Mouse (Mus musculus) erythroblast, embryonic 14.5 days (primary cell): ENCODE data around the gene C1qtnf3. TPM values are rescaled to one million over a fixed set of nuclear protein-coding genes. Genes with fewer than 3 reads are reported as not detected.

Source experiments
- H3K27me3 ChIP-seq: 2 replicates; pipeline ENCODE4 v1.6.1; 2012; ENCODE audit warnings: inconsistent platforms; ENCODE audit not compliant: control insufficient read depth
- H3K36me3 ChIP-seq: 2 replicates; pipeline ENCODE4 v1.6.1; 2012; ENCODE audit warnings: mild to moderate bottlenecking, inconsistent platforms; ENCODE audit not compliant: control insufficient read depth
- H3K4me1 ChIP-seq: 2 replicates; pipeline ENCODE4 v1.6.1; 2012; ENCODE audit warnings: inconsistent platforms; ENCODE audit not compliant: control insufficient read depth
- H3K4me3 ChIP-seq: replicated peaks from 2 replicates; pipeline ENCODE3; 2012; ENCODE audit warnings: moderate library complexity, mild to moderate bottlenecking, inconsistent platforms
- H3K9me3 ChIP-seq: 2 replicates; pipeline ENCODE4 v1.6.1; 2012; ENCODE audit warnings: low read length, inconsistent platforms, mixed read lengths; ENCODE audit not compliant: control insufficient read depth
- GATA1 ChIP-seq: IDR thresholded peaks from 2 replicates; pipeline ENCODE4 v1.6.1; 2012; ENCODE audit warnings: low read length, inconsistent platforms, mixed read lengths
- TAL1 ChIP-seq: IDR thresholded peaks from 3 replicates; pipeline ENCODE4 v1.6.1; 2012; ENCODE audit warnings: low read length, inconsistent platforms, mixed read lengths
- polyA plus RNA-seq: library from polyadenylated mRNA; stranded (reverse); fragments of >175 nt; gene quantifications from 2 replicates; pipeline ENCODE4 v1.2.3, GENCODE M21; 2012

C1qtnf3 gene
- polyA plus RNA-seq, 1 experiment, result not detected

- TF ChIP-seq TAL1 (no peak), GATA1 (no peak)
- H3K4me1 ChIP-seq, result no peaks in the 10 kb centered on the region
- no peaks in the 10 kb centered on the region for H3K27me3 ChIP-seq
- H3K36me3 ChIP-seq, result no peaks in the 10 kb centered on the region
- no peak overlapping the region for H3K4me3 ChIP-seq
- no peaks in the 10 kb centered on the region for H3K9me3 ChIP-seq
Measured at GRCm38 (mm10) chr15:10927325-10927724, 24.8 kb upstream of the C1qtnf3 start.

GRCm38 (mm10) chr15:10928633-10929270 is 23.4 kb upstream of the C1qtnf3 start:
- Histone ChIP-seq H3K36me3 (no peaks in the 10 kb centered on the region), H3K9me3 (no peaks in the 10 kb centered on the region), H3K4me1 (no peaks in the 10 kb centered on the region), H3K27me3 (no peaks in the 10 kb centered on the region), H3K4me3 (no peak overlapping the region)
- no peak for TF ChIP-seq TAL1
- no peak for TF ChIP-seq GATA1

GRCm38 (mm10) chr15:10933930-10934329 is 18.2 kb upstream of the C1qtnf3 start:
- Histone ChIP-seq H3K4me3 (no peak overlapping the region), H3K36me3 (no peaks in the 10 kb centered on the region)
- TF ChIP-seq TAL1 (no peak), GATA1 (no peak)

GRCm38 (mm10) chr15:10940148-10941108 is 11.7 kb upstream of the C1qtnf3 start:
- Histone ChIP-seq H3K27me3 (no peaks in the 10 kb centered on the region), H3K9me3 (no peaks in the 10 kb centered on the region), H3K4me1 (no peaks in the 10 kb centered on the region), H3K4me3 (no peak overlapping the region), H3K36me3 (no peaks in the 10 kb centered on the region)
- TF ChIP-seq GATA1, result no peak
- TF ChIP-seq TAL1, result no peak

More at GRCm38 (mm10) chr15:10933930-10934329, 18.2 kb upstream of the C1qtnf3 start:
- Histone ChIP-seq H3K27me3 (no peaks in the 10 kb centered on the region), H3K4me1 (no peaks in the 10 kb centered on the region), H3K9me3 (no peaks in the 10 kb centered on the region)

- H3K27me3 ChIP-seq, result no peaks in the 10 kb centered on the region
Measured at GRCm38 (mm10) chr15:10941901-10942300, 10.2 kb upstream of the C1qtnf3 start.

GRCm38 (mm10) chr15:10947852-10948251 is 4.3 kb upstream of the C1qtnf3 start:
- TF ChIP-seq TAL1 (no peak), GATA1 (no peak)

More at GRCm38 (mm10) chr15:10941901-10942300, 10.2 kb upstream of the C1qtnf3 start:
- Histone ChIP-seq H3K4me1 (no peaks in the 10 kb centered on the region), H3K36me3 (no peaks in the 10 kb centered on the region), H3K9me3 (no peaks in the 10 kb centered on the region), H3K4me3 (no peak overlapping the region)
- no peak for TF ChIP-seq GATA1
- TF ChIP-seq TAL1, result no peak

GRCm38 (mm10) chr15:10952760-10953305 is 701 bp downstream of the C1qtnf3 start:
- no peaks in the 10 kb centered on the region for H3K9me3 ChIP-seq
- TF ChIP-seq GATA1, result no peak
- no peak for TF ChIP-seq TAL1

More at GRCm38 (mm10) chr15:10947852-10948251, 4.3 kb upstream of the C1qtnf3 start:
- Histone ChIP-seq H3K36me3 (no peaks in the 10 kb centered on the region), H3K27me3 (no peaks in the 10 kb centered on the region), H3K4me1 (no peaks in the 10 kb centered on the region), H3K4me3 (no peak overlapping the region), H3K9me3 (no peaks in the 10 kb centered on the region)

GRCm38 (mm10) chr15:10953465-10953864 is 1.3 kb downstream of the C1qtnf3 start:
- Histone ChIP-seq H3K4me1 (no peaks in the 10 kb centered on the region), H3K4me3 (no peak overlapping the region), H3K27me3 (no peaks in the 10 kb centered on the region), H3K36me3 (no peaks in the 10 kb centered on the region), H3K9me3 (no peaks in the 10 kb centered on the region)
- TF ChIP-seq TAL1, result no peak
- no peak for TF ChIP-seq GATA1

More at GRCm38 (mm10) chr15:10952760-10953305, 701 bp downstream of the C1qtnf3 start:
- no peaks in the 10 kb centered on the region for H3K27me3 ChIP-seq
- H3K4me1 ChIP-seq, result no peaks in the 10 kb centered on the region
- H3K4me3 ChIP-seq, result no peak overlapping the region
- H3K36me3 ChIP-seq, result no peaks in the 10 kb centered on the region

- Histone ChIP-seq H3K4me1 (no peaks in the 10 kb centered on the region), H3K4me3 (no peak overlapping the region), H3K9me3 (no peaks in the 10 kb centered on the region), H3K36me3 (no peaks in the 10 kb centered on the region), H3K27me3 (no peaks in the 10 kb centered on the region)
- no peak for TF ChIP-seq TAL1
- TF ChIP-seq GATA1, result no peak
Measured at GRCm38 (mm10) chr15:10954381-10955016, 2.4 kb downstream of the C1qtnf3 start.
